Mouse (Mus musculus) layer of hippocampus, adult 8-10 months (tissue): ENCODE results near the gene Bdnf. TPM values are rescaled to one million over a fixed set of nuclear protein-coding genes. Genes with fewer than 3 reads are reported as not detected.

Experiments
- DNase-seq, 2 experiments: peaks; one replicate each; pipeline ENCODE4 v3.0.0; 2022; ENCODE audit warnings: low spot score in 2 of 2
- total RNA-seq, 4 experiments: library from RNA; stranded (reverse); gene quantifications; 2 replicates each; pipeline ENCODE4 v1.2.4; 2022

Bdnf gene
- total RNA-seq: 10 to 100 TPM; 24.6 to 32.2 (median 29.8) TPM

DNA sequence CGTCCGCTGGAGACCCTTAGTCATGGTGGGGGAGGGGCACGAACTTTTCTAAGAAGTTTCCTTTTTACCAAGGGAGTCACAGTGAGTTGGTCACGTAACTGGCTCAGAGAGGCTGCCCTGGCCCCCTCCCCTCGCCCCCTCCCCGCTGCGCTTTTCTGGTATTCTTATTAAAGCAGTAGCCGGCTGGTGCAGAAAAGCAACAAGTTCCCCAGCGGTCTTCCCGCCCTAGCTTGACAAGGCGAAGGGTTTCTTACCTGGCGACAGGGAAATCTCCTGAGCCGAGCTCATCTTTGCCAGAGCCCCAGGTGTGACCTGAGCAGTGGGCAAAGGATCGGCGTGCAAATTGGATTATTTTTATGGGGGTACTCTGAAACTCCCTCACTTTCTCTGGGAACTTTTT, at the start of gene Bdnf:
Gene Bdnf (plus strand): TSS at position 169 of the 400 bp plus-strand sequence.
- no peak for DNase-seq

DNA sequence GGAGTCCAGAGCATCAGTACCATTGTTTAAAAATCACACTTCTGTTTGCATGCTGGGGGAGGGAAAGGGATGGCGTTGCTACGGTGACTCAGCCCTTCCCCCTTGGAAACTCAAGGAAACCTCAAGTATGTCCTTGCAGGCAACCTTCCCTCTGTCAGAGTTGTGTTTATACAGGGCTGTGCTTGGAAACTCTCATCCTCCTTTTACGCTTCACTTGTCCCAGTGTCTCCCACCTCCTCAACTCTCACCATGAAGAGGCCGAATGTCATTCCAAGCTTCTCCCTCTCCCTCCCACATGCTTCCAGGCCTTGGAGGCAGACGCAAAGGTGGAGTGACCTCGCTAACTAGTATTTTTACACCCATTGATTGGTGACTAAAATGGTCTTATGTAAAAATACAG, 47.6 kb upstream of the Bdnf start:
- DNase-seq: no peak

DNA sequence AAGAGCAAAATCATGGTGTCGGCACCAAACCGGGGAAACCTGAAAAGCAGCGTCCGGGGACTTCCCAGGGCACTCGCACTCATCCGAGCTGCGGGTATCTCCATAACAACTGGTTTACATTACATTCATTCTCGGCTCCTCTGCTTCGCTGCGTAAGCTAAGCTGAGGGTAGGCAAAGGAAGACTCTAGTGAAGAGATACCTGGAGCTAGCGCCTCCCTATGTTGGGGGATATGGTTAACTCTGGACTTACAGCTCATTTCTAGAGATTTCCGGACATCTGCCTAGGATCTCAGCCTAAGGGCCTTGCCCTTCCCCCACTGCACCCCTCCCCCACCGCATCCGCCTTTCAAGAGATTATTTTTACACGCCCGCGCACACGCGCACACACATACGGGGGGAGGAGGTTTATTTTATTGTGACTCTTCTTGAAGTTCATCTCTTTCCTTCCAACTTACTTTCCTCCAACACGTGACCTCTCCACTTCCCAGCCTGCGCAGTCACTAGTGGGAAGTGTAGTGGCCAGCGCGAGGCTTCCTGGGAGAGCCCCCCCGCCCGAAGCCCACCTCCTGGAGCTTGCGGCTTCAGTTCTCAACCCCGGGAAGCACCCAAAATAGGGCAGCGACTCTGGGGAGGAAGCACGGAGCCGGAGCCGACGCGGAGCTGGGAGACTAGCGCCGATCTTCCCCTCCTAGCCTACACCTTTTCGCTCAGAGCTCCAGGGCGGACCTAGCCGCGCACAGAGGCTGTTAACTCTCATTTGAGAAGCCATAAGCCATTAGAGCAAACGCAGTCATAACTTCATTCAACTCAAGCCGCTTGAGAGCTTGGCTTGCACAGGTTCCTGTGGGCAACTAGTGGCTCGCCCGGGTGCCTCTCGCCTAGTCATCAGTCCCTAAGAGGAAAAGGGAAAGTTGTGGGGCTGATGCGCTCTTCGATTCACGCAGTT, 718 bp upstream of the Bdnf start:
- DNase-seq: no peak

DNA sequence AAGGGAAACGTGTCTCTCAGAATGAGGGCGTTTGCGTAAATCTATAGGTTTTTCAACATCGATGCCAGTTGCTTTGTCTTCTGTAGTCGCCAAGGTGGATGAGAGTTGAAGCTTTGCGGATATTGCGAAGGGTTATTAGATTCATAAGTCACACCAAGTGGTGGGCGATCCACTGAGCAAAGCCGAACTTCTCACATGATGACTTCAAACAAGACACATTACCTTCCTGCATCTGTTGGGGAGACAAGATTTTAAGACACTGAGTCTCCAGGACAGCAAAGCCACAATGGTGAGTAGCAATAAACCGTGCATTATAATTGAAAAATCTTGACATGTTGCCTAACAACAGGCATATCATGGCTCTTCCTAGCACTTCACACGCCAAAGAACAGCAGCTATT, 551 bp downstream of the Bdnf start:
- no peak for DNase-seq

DNA sequence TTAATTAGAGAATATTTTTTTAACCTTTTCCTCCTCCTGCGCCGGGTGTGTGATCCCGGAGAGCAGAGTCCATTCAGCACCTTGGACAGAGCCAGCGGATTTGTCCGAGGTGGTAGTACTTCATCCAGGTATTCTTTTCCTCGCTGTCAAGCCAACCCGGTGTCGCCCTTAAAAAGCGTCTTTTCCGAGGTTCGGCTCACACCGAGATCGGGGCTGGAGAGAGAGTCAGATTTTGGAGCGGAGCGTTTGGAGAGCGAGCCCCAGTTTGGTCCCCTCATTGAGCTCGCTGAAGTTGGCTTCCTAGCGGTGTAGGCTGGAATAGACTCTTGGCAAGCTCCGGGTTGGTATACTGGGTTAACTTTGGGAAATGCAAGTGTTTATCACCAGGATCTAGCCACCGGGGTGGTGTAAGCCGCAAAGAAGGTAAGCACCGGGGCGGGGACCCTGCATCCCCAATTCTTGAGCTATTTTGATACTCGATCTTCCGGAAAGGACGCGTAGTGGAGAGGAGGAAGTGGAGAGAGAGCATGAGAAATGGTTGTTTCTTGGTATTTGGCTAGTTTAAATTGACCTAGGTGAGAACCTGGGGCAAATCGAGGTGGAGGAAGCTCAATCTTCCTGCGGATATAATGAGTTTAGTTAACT, 1.6 kb downstream of the Bdnf start:
- no peak for DNase-seq

DNA sequence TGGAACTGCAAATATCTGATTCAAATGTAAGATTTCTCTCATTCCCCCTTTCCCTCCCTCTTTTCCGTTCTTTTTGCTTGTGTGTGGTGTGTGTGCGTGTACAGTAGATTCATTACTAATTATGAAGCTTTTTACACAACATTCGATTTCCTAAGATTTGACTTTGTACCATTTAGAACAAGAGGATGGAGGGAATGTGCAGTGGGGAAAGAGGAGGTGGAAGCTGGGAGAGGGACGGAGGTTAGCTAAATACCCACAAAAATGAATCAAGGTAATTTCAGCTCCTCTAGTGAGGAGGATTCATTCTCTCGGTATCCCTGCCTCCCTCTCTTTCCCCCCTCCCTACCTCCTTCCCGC, 2.1 kb downstream of the Bdnf start:
- no peak for DNase-seq

DNA sequence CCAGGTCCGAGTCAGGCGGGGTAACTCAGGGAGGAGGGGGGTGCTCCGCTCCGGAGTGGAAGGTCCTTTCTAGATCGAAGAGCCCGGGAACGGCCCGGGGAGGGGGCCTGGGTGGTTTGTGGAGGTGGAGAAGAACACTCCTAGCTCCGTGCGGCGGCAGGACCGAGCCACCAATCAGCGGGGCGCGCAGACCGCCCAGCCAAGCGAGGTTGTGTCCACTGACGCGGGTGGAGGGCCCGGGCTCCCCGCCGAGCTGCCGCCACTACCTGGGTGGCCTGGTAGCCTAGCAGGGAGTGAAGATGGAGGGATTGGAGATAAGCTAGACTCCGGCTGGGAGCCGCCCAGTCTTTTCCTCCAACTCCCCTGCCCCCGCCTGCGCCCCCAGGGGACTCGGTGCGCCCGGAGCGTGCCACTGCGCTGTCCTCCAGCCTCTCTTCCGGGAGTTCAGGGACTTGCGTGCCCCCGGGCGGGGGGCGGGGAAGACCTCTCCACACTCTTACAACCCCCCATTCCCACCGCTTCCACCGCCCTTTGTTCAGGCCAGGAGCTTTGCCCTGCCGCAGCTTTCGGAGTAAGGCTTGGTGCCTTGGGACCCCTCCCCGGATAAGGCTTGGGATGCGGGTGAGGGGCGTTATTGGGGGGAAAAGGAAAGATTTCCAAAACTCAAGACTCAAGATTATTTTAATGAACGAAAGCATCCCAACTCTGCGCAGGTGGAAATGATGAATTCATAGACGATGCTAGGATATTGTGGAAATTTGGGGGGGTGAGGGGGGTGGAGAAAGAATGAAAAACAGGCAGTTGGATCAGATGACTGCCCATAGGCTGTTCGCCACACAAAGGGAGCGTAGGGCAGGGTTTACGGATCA, 3.0 kb downstream of the Bdnf start:
- DNase-seq: peak; percentile 40 to 42

DNA sequence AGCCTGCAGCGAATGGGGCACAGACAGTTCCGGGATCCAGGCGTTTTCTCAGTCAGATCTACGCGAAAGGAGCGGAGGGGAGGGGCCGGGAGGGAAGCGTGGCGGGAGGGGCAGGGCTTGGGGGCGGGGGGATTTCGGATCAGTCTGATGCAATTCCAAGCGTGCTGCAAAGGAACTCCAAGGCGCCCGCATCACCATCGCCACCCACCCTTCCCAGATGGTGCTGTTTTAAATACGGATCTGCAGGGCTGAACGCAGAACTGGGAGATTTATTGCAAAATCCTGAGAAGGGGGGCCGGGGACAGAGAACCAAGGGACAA, 3.5 kb downstream of the Bdnf start:
- DNase-seq: peak; percentile 88 to 90

DNA sequence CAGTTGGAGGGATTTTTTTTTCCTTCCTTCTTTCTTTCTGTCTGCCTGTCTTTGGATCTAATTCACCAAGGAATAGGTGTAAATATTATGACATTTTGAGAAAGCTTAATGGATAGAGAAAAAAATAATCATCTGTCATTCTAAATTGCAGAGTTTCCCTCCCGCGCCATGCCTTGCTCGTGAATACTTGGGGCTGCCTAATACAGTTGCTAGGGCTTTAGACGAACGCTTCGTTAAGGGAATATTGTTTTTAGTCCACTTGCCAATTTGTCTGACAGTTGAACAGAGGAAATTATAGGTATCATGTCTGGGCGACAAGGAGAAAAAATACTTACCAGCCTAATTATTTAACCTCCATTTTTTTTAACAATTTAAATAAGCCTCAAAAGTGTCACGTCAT, 4.0 kb downstream of the Bdnf start:
- no peak for DNase-seq

DNA sequence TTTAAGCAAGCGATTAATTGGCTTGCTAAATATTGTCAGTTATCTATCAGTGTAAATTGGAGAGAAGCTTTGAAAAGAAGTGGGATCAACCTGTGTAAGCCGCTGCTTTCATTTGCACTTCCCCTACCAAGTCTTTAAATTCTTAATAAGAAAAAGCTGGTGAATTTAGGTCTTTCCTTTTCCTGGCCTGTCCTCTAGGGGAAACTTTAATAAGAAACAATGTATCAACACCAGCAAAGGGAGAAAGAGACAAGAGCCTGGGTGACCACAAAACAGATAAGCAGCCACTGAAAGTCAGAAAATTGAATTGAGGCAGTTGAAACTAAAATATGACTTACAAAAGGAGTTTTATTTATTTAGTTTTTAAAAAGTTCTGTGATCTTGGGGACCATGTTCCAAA, 4.9 kb downstream of the Bdnf start:
- DNase-seq: no peak

DNA sequence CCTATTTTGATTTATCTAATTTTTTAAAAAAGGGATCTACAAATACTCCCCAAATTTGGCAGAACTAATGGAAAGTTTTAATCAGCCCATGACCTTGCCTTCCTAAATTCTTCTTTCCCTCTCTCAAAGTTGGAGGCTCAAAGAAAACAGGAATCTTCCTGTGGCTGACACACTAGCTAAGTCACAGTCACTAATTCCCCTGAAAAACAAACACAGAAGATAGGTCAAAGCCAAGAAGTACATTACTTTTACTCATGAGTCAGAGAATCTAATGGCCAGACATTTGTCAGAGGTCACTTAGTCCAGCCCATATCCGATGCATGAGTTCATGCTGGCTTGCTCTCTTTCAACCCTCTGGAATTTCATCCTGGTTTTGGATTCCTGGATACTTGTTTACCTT, 6.6 kb downstream of the Bdnf start:
- DNase-seq: no peak

DNA sequence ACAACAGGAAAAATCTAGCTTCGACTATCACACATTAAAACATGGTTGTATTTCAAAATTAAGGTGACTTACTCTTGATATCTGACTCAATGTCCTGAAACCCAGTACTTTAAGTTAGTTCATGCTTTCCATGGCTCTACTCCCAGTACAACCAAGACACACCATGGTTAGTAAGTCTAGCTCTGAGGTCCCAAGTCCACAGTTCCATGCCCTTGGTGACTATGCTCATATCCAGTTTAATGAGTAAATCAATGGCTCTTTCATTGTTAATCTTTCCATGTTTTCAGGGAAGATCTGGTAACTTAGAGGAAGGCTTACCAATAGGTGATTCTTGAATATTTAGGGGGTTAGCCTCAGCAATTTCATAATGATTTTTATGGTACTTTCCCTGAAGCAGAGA, 14.2 kb downstream of the Bdnf start:
- no peak for DNase-seq

DNA sequence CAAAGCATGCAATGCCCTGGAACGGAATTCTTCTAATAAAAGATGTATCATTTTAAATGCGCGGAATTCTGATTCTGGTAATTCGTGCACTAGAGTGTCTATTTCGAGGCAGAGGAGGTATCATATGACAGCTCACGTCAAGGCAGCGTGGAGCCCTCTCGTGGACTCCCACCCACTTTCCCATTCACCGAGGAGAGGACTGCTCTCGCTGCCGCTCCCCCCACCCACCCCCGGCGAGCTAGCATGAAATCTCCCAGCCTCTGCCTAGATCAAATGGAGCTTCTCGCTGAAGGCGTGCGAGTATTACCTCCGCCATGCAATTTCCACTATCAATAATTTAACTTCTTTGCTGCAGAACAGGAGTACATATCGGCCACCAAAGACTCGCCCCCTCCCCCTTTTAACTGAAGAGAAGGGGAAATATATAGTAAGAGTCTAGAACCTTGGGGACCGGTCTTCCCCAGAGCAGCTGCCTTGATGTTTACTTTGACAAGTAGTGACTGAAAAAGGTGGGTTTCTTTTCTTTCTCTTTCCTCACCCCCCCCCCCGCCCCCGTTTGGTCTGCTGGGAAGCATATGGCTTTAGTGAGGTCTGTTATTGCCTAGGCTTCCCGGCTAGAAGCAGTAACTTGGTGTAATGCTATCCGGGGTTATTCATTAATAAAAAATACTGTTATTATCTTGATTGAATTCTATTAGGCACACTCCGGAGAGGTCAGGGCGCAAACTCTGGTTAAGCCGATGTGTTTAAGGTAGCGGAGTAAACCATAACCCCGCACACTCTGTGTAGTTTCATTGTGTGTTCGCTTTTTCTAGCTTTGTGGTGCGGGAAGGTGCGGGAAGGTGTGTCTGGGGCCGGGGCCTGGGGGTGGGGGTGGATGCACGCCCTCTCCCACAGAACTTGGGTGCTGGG, 18.0 kb downstream of the Bdnf start:
- DNase-seq: peak in 1 of 2 experiments; percentile 58

DNA sequence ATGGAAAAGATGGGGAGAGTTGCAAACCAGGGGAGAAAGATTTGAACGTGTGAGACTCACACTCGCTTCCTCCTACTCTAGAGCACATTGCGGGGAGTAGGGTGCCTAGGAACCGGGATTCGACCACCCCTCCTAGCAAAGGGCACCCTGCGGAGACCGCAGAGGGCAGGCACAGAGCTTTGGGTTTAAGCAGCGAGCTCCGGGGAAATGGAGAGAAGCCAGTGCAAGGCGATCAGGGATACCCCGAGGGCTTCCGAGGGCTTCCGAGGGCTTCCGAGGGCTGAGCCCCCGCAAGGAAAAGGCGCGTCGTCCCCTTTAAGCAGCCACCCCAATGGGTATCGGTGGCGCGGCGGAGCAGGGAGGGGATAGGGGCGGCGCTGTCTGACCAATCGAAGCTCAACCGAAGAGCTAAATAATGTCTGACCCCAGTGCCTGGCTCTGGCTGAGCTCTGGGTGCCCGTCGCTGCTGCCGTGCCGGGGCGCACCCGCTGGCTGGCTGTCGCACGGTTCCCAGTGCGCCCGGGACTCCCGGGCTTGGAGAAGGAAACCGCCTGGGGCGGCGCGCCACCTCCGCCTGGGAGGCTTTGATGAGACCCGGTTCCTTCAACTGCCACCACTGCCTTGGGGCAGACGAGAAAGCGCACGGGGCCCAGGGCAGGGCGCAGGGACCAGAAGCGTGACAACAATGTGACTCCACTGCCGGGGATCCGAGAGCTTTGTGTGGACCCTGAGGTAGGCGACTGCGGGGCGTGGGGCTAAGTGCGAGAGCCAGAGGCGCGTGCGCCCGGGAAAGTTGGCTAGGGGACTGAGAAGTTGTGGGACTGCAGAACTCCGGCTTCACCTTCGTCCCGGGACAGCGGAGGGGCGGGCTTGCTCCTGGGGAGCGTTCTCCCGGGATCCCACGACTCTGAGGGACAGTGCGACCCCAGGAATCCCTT, 18.9 kb downstream of the Bdnf start:
- DNase-seq: peak in 1 of 2 experiments; percentile 51

DNA sequence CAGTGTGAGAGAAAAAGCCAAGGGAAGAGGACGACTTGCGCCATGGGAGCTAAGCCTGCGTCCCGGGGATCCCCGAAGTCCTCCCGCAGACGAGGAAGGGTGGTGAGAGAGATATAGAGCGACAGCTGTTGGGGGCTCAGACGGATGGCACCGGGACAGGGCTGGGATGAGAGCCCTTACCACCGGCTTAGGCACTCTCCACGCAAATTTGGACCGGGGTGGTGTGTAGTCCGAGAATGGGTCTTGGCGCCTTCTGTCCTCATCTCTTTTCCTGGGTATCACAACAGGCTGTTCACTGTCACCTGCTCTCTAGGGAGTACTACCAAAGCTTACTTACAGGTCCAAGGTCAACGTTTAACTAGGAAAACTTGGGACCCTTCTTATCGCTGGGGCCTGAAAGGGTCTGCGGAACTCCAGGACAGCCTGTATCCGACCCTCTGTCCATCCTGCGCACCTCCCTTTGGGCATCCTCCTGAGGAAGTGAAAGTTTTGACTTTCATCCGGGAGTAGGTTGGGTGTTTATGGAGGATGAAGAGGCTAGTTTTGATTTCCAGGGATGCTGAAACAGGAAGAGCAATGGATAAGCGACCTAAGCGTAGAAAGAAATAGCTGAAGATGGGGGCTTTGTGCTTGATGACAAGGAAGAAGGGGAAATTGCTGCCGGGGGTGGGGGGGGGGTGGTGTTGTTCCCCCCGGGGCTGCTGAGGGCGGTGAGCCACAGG, 19.8 kb downstream of the Bdnf start:
- DNase-seq: no peak

DNA sequence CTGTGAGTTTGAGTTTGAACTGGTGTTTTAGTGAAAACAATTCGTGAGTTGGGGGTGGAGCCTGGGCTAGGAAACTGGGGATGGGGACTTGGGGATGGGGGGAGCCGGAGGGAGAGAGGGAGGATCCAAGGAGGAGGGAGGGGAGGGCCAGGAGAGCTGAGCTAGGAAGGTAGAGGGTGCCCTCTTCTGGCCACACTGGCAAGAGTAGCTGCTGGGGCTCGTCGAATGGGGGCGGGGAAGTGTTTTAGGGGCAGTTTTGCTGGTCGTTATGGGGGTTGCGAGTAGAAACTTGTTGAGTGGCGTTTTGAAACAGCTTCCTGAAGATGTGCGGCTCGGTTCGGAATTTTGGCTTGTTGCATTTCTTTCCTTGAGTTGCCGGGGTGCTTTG, 20.3 kb downstream of the Bdnf start:
- DNase-seq: peak; percentile 69 to 82

DNA sequence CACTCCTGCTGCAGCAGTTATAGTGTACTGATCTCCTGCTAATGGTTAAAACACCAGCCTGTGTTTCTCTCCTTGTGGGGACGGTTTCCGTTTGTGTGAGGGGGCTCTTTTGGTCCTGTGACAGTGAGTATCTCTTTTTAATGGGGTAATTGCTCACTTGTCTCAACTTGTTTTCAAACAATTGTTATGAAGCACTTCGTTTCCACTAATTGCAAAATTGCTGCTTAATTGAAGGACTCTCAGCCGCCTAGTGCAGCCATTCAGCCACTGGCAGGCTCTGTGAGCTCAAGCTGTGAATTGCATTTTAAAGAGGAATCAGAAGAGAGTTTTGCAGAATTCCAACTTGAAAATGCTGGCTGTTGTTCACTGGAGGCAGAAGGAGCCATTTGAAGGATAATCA, 22.7 kb downstream of the Bdnf start:
- DNase-seq: no peak

DNA sequence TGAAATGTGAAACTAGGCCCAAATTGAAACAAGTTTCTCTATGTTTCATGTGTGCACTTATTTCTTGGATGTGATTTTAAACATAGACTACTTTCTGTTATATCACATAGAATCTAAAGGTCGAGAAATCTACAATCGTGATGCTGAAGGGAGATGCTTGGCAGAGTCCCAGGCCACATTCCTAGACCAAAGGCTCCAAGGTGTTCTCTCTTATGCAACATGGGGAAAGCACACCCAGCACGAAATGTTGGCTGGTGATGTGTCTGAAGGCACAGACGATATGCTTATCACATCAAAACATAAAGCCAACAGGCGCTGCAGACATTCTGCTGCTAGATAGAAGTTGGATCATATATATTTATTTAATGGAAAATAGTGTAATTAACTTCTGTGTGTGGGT, 25.8 kb downstream of the Bdnf start:
- no peak for DNase-seq

DNA sequence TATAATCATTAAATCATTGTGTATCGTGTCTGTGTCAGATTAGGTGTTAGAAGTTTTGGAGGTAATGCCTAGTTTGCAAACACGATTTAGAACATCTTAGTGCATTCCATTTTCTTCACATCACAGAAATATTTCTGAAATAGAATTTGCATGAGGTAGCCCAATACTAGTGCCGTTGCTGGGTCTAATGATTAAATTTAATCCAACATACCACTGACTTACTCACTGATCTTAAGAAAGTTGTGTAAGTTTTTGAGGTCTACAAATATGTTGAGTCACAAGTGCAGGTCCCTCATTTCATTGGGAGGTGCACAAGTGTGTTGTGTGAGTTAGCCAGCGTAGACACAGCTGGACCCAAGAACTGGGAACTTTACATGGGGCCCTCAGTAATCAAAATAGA, 29.1 kb downstream of the Bdnf start:
- no peak for DNase-seq
